Mouse (Mus musculus) midbrain, postnatal 0 days (tissue): ENCODE data around the gene Lcn8. TPM values are rescaled to one million over a fixed set of nuclear protein-coding genes. Genes with fewer than 3 reads are reported as not detected.

Experiments used
- ATAC-seq: fragments of 200-750 bp; cut with Nextera tagmentation; 2 replicates; pipeline ENCODE4 v1.8.0; 2017; ENCODE audit warnings: moderate number of reproducible peaks, mild to moderate bottlenecking, moderate TSS enrichment, moderate library complexity; ENCODE audit not compliant: low FRiP score
- DNase-seq: peaks from one replicate; pipeline ENCODE4 v3.0.0-alpha.2; 2015; ENCODE audit warnings: low spot score
- H3K27ac ChIP-seq: fragments of 300-500 bp; sonication (generic); 2 replicates; pipeline ENCODE4 v1.5.1; 2014; ENCODE audit warnings: low read depth, mild to moderate bottlenecking, low read length, mixed read lengths
- H3K27me3 ChIP-seq: fragments of 300-500 bp; sonication (generic); 2 replicates; pipeline ENCODE4 v1.6.1; 2014; ENCODE audit warnings: low read length, control low read depth, mixed read lengths; ENCODE audit not compliant: insufficient read depth
- H3K36me3 ChIP-seq: fragments of 300-500 bp; sonication (generic); 2 replicates; pipeline ENCODE4 v1.6.1; 2014; ENCODE audit warnings: low read length, control low read depth, mixed read lengths; ENCODE audit not compliant: insufficient read depth
- H3K4me1 ChIP-seq: fragments of 300-500 bp; sonication (generic); 2 replicates; pipeline ENCODE4 v1.6.1; 2014; ENCODE audit warnings: mild to moderate bottlenecking, control low read depth, antibody characterized with exemption, low read length, mixed read lengths; ENCODE audit not compliant: insufficient read depth
- H3K4me2 ChIP-seq: fragments of 300-500 bp; sonication (generic); 2 replicates; pipeline ENCODE4 v1.6.1; 2014; ENCODE audit warnings: low read depth, mild to moderate bottlenecking, low read length, mixed read lengths; ENCODE audit not compliant: poor library complexity, severe bottlenecking
- H3K4me3 ChIP-seq: fragments of 300-500 bp; sonication (generic); 2 replicates; pipeline ENCODE4 v1.5.1; 2014; ENCODE audit warnings: low read depth, mild to moderate bottlenecking, low read length, moderate library complexity
- H3K9ac ChIP-seq: fragments of 300-500 bp; sonication (generic); replicated peaks from 2 replicates; pipeline ENCODE4 v1.6.1; 2014; ENCODE audit warnings: mild to moderate bottlenecking, low read length, moderate library complexity, mixed read lengths; ENCODE audit not compliant: poor library complexity, severe bottlenecking
- H3K9me3 ChIP-seq: fragments of 300-500 bp; sonication (generic); 2 replicates; pipeline ENCODE4 v1.6.1; 2016; ENCODE audit warnings: low read length, control low read depth
- CTCF ChIP-seq: IDR thresholded peaks from 2 replicates; pipeline ENCODE4 v1.5.1; 2016; ENCODE audit warnings: antibody characterized with exemption, mild to moderate bottlenecking
- WGBS: fragments of 180-500 bp; shearing (Covaris S2); extraction: QIAGEN DNeasy Blood & Tissue Kit; methylation state at CpG from one replicate; pipeline ENCODE4 v1.1.7; 2014; 5-methylcytosine and 5-hydroxymethylcytosine counted together
- polyA plus RNA-seq: library from polyadenylated mRNA; unstranded; fragments of >200 nt; fragmentation: Nextera tagmentation; extraction: Ambion mirVana; gene quantifications from 2 replicates; pipeline ENCODE4 v1.2.1, GENCODE M21; 2015
- total RNA-seq: library from RNA; depleted of rRNA; stranded (reverse); fragments of >200 nt; gene quantifications from 2 replicates; pipeline ENCODE4 v1.2.3, GENCODE M21; 2014

Gene Lcn8
- total and polyA plus RNA-seq, 2 experiments from 2014 or later: not detected

GRCm38 (mm10) chr2:25634046-25634445 lies 18.9 kb upstream of the Lcn8 start:
- ATAC-seq (no peak), DNase-seq (no peak)
- no peaks in the 10 kb centered on the region for H3K9me3 ChIP-seq
- no peak overlapping the region for H3K27ac ChIP-seq
- H3K4me1 ChIP-seq: no peaks in the 10 kb centered on the region
- no peak overlapping the region for H3K9ac ChIP-seq
- no peaks in the 10 kb centered on the region for H3K27me3 ChIP-seq
- 50% methylated on average over 1 of the region's 1 CpGs for WGBS
- H3K36me3 ChIP-seq: no peaks in the 10 kb centered on the region
- peak; percentile 20; the same call in 1 of the 2 replicates for TF ChIP-seq CTCF
- no peak overlapping the region for H3K4me3 ChIP-seq
- H3K4me2 ChIP-seq: no peak overlapping the region

- DNase-seq: peak; percentile 63
- Histone ChIP-seq H3K4me3 (no peak overlapping the region), H3K9me3 (no peaks in the 10 kb centered on the region), H3K27ac (no peak overlapping the region), H3K9ac (no peak overlapping the region), H3K4me1 (no peaks in the 10 kb centered on the region), H3K36me3 (no peaks in the 10 kb centered on the region), H3K4me2 (no peak overlapping the region), H3K27me3 (no peaks in the 10 kb centered on the region)
- TF ChIP-seq CTCF: peak; percentile 72
- 16% methylated on average over 6 of the region's 6 CpGs for WGBS
- ATAC-seq: no peak
Observed at GRCm38 (mm10) chr2:25639890-25640289, 13.0 kb upstream of the Lcn8 start.

- no peak overlapping the region for H3K9ac ChIP-seq
- DNase-seq (no peak), ATAC-seq (no peak)
- H3K4me2 ChIP-seq: no peak overlapping the region
- no peak overlapping the region for H3K4me3 ChIP-seq
- H3K9me3 ChIP-seq: no peaks in the 10 kb centered on the region
- no peak for TF ChIP-seq CTCF
- no peak overlapping the region for H3K27ac ChIP-seq
- H3K27me3 ChIP-seq: no peaks in the 10 kb centered on the region
- no peaks in the 10 kb centered on the region for H3K36me3 ChIP-seq
- H3K4me1 ChIP-seq: no peaks in the 10 kb centered on the region
- WGBS: 89% methylated on average over 1 of the region's 1 CpGs
Observed at GRCm38 (mm10) chr2:25654502-25654901, 1.6 kb downstream of the Lcn8 start.

- 85% methylated on average over 4 of the region's 4 CpGs for WGBS
- ATAC-seq (no peak), DNase-seq (no peak)
- no peak overlapping the region for H3K4me3 ChIP-seq
- no peak overlapping the region for H3K27ac ChIP-seq
- no peak overlapping the region for H3K9ac ChIP-seq
- H3K4me2 ChIP-seq: no peak overlapping the region
- H3K9me3 ChIP-seq: no peaks in the 10 kb centered on the region
- TF ChIP-seq CTCF: no peak
- no peaks in the 10 kb centered on the region for H3K27me3 ChIP-seq
- H3K36me3 ChIP-seq: no peaks in the 10 kb centered on the region
- no peaks in the 10 kb centered on the region for H3K4me1 ChIP-seq
Observed at GRCm38 (mm10) chr2:25656691-25657090, 3.8 kb downstream of the Lcn8 start.

- DNase-seq: peak; percentile 58
- H3K36me3 ChIP-seq: no peaks in the 10 kb centered on the region
- 68% methylated on average over 4 of the region's 4 CpGs for WGBS
- H3K4me1 ChIP-seq: no peaks in the 10 kb centered on the region
- H3K9ac ChIP-seq: no peak overlapping the region
- no peak for TF ChIP-seq CTCF
- H3K4me3 ChIP-seq: no peak overlapping the region
- no peak overlapping the region for H3K27ac ChIP-seq
- H3K4me2 ChIP-seq: no peak overlapping the region
- ATAC-seq: no peak
- no peaks in the 10 kb centered on the region for H3K9me3 ChIP-seq
- H3K27me3 ChIP-seq: no peaks in the 10 kb centered on the region
Observed at GRCm38 (mm10) chr2:25657246-25657645, 4.3 kb downstream of the Lcn8 start.

- H3K4me1 ChIP-seq: no peaks in the 10 kb centered on the region
- H3K9me3 ChIP-seq: no peaks in the 10 kb centered on the region
- H3K27ac ChIP-seq: no peak within 1 kb of the TSS
- no peak within 1 kb of the TSS for H3K4me3 ChIP-seq
- no peaks in the 10 kb centered on the region for H3K36me3 ChIP-seq
- H3K9ac ChIP-seq: no peak within 1 kb of the TSS
- no peak for TF ChIP-seq CTCF
- ATAC-seq (no peak), DNase-seq (no peak)
- H3K4me2 ChIP-seq: no peak within 1 kb of the TSS
- H3K27me3 ChIP-seq: no peaks in the 10 kb centered on the region
Observed at GRCm38 (mm10) chr2:25657652-25658051, 4.7 kb downstream of the Lcn8 start, which contains the start of gene Lcn5. Lcn5 (plus strand) TSS chr2:25657952.

- Histone ChIP-seq H3K27ac (no peak overlapping the region), H3K36me3 (no peaks in the 10 kb centered on the region), H3K9ac (no peak overlapping the region), H3K27me3 (no peaks in the 10 kb centered on the region), H3K9me3 (no peaks in the 10 kb centered on the region), H3K4me2 (no peak overlapping the region), H3K4me3 (no peak overlapping the region), H3K4me1 (no peaks in the 10 kb centered on the region)
- DNase-seq (no peak), ATAC-seq (no peak)
- TF ChIP-seq CTCF: no peak
- 97% methylated on average over 8 of the region's 8 CpGs for WGBS
Observed at GRCm38 (mm10) chr2:25660279-25660678, 7.4 kb downstream of the Lcn8 start.
